Mouse (Mus musculus) liver, postnatal 0 days (tissue): ENCODE data around the gene Iqgap1. TPM values are rescaled to one million over a fixed set of nuclear protein-coding genes. Genes with fewer than 3 reads are reported as not detected.

ENCODE experiments used
- ATAC-seq: fragments of 200-750 bp; cut with Nextera tagmentation; 2 replicates; pipeline ENCODE4 v1.8.0; 2017; ENCODE audit warnings: mild to moderate bottlenecking, moderate library complexity
- DNase-seq: peaks from one replicate; pipeline ENCODE4 v3.0.0-alpha.2; 2016
- H3K27ac ChIP-seq: fragments of 300-500 bp; sonication (generic); 2 replicates; pipeline ENCODE4 v1.5.1; 2014; ENCODE audit warnings: antibody characterized with exemption, moderate library complexity, mild to moderate bottlenecking, low read depth
- H3K27me3 ChIP-seq: fragments of 300-500 bp; sonication (generic); 2 replicates; pipeline ENCODE4 v1.6.1; 2014; ENCODE audit warnings: low read length, control low read depth, mixed read lengths; ENCODE audit not compliant: insufficient read depth
- H3K36me3 ChIP-seq: fragments of 300-500 bp; sonication (generic); replicated peaks from 2 replicates; pipeline ENCODE4 v1.6.1; 2014; ENCODE audit warnings: mild to moderate bottlenecking, control low read depth, low read length, moderate library complexity, mixed read lengths; ENCODE audit not compliant: insufficient read depth
- H3K4me1 ChIP-seq: fragments of 300-500 bp; sonication (generic); 2 replicates; pipeline ENCODE4 v1.6.1; 2014; ENCODE audit warnings: antibody characterized with exemption, mild to moderate bottlenecking, control low read depth; ENCODE audit not compliant: insufficient read depth
- H3K4me2 ChIP-seq: fragments of 300-500 bp; sonication (generic); 2 replicates; pipeline ENCODE4 v1.6.1; 2014; ENCODE audit warnings: low read depth, mild to moderate bottlenecking, low read length, moderate library complexity, mixed read lengths
- H3K4me3 ChIP-seq: fragments of 300-500 bp; sonication (generic); 2 replicates; pipeline ENCODE4 v1.5.1; 2014; ENCODE audit warnings: low read depth, low read length
- H3K9ac ChIP-seq: fragments of 300-500 bp; sonication (generic); replicated peaks from 2 replicates; pipeline ENCODE4 v1.6.1; 2014; ENCODE audit warnings: mild to moderate bottlenecking, moderate library complexity
- H3K9me3 ChIP-seq: fragments of 300-500 bp; sonication (generic); 2 replicates; pipeline ENCODE4 v1.6.1; 2016; ENCODE audit warnings: mild to moderate bottlenecking, control low read depth, low read length, mixed read lengths
- CTCF ChIP-seq: sonication (generic); IDR thresholded peaks from 2 replicates; pipeline ENCODE4 v1.5.1; 2016; ENCODE audit warnings: antibody characterized with exemption, low read depth
- EP300 ChIP-seq: IDR thresholded peaks from 2 replicates; pipeline ENCODE4 v1.6.1; 2016; ENCODE audit warnings: antibody characterized with exemption, low read depth, mild to moderate bottlenecking
- WGBS: fragments of 180-500 bp; shearing (Covaris S2); extraction: QIAGEN DNeasy Blood & Tissue Kit; methylation state at CpG from one replicate; pipeline ENCODE4 v1.1.7; 2014; ENCODE audit not compliant: insufficient replicate concordance; 5-methylcytosine and 5-hydroxymethylcytosine counted together
- polyA plus RNA-seq: library from polyadenylated mRNA; unstranded; fragments of >200 nt; fragmentation: Nextera tagmentation; extraction: Ambion mirVana; gene quantifications from 2 replicates; pipeline ENCODE4 v1.2.1, GENCODE M21; 2015

Iqgap1 gene
- polyA plus RNA-seq, 1 experiment from 2014 or later, result 13.6 TPM

DNA sequence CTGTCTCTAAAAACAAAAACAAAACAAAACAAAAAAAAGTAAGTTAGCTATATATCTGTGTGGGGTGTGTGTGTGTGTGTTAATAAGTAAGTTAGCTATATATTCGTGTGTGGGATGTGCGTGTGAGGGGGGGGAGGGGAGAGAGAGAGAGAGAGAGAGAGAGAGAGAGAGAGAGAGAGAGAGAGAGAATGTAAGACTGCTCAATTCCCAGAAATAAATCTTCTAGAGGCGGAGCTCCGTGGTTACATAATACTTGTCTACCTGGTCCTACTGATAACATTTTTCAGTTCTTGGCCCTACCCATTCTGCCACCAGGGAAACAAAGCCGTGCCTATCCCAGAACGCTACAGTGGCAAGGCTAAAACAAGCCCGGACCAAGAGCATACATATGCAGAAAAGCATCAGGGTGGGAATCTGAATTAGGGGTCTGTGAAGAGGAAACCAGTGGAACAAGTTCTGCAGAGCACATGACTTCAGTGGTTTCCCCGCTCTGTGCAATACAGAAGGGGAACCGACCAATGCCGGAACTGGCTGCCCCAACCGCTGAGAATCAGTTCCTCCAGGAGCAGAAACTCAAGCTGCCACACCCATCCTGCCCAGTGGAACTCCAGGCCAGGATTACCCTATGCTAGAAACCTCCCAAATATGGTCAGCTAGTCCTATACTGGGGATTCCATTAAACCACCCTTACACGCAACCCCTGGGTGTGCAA, 46.7 kb downstream of the Iqgap1 start:
- Histone ChIP-seq H3K4me1 (peaks cover 31% of the 10 kb centered on the region), H3K27me3 (no peaks in the 10 kb centered on the region), H3K4me2 (peak overlapping the region; percentile 34), H3K27ac (peak overlapping the region; percentile 74), H3K4me3 (no peak overlapping the region), H3K36me3 (no peaks in the 10 kb centered on the region), H3K9me3 (no peaks in the 10 kb centered on the region), H3K9ac (no peak overlapping the region)
- TF ChIP-seq CTCF (no peak), EP300 (peak; percentile 61; the same call in 1 of the 2 replicates)
- DNase-seq, result peak; percentile 75
- 24% methylated on average over 12 of the region's 12 CpGs for WGBS
- ATAC-seq, result peak; percentile 62

DNA sequence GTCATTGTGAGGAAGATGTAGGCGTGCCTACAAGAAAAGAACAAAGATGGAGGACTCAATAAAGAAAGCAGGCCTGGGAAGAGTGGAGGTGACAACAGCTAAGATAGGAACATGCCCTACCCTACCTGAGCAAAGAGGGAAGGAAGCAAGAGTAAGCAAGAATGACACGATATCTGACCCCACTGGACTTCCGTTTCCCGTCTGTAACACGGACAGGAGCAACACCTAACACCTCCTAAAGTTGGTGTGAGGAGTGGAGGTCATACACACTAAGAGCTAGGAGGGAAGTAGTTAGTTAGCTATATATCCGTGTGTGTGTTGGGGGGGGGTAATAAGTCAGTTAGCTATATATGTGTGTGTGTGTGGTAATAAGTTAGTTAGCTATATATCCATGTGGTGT, 47.4 kb downstream of the Iqgap1 start:
- WGBS, result 65% methylated on average over 6 of the region's 6 CpGs
- no peak overlapping the region for H3K9ac ChIP-seq
- H3K27ac ChIP-seq, result peak overlapping the region; percentile 74
- H3K4me3 ChIP-seq, result no peak overlapping the region
- H3K4me2 ChIP-seq, result 0 out of 2 replicates have a peak overlapping the region, but pooled peaks have one; percentile 2
- no peaks in the 10 kb centered on the region for H3K27me3 ChIP-seq
- DNase-seq (no peak), ATAC-seq (no peak)
- H3K4me1 ChIP-seq, result peaks cover 23% of the 10 kb centered on the region
- H3K9me3 ChIP-seq, result no peaks in the 10 kb centered on the region
- TF ChIP-seq EP300, result no peak
- TF ChIP-seq CTCF, result no peak
- no peaks in the 10 kb centered on the region for H3K36me3 ChIP-seq

GRCm38 (mm10) chr7:80777151-80777550, 48.6 kb downstream of the Iqgap1 start:
- TF ChIP-seq EP300 (no peak), CTCF (no peak)
- Histone ChIP-seq H3K4me1 (peaks cover 18% of the 10 kb centered on the region), H3K9me3 (no peaks in the 10 kb centered on the region), H3K27ac (no peak overlapping the region), H3K4me2 (no peak overlapping the region), H3K27me3 (no peaks in the 10 kb centered on the region), H3K36me3 (no peaks in the 10 kb centered on the region), H3K4me3 (no peak overlapping the region), H3K9ac (no peak overlapping the region)
- ATAC-seq, result no peak
- whole genome bisulfite sequencing, result 77% methylated on average over 8 of the region's 8 CpGs
- no peak for DNase-seq

DNA sequence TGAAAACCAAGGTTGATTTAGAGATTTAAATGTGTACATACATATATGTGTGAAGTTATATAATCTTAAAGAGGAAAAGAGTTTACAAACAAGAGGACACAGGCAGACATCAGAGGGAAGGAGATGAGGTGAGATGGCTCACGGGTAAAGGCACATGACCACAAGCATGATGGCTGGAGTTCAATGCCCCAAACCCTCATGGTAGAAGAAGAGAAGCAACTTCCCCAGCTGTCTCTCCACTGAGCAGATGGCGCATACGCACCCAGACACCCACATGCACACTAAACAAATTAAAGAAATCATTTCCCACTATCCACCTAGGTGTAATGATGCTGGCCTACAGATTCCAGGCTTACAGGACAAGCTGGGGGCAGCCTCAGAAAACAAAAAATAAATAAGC, 49.7 kb downstream of the Iqgap1 start:
- Histone ChIP-seq H3K9ac (no peak overlapping the region), H3K9me3 (no peaks in the 10 kb centered on the region), H3K27ac (no peak overlapping the region), H3K27me3 (no peaks in the 10 kb centered on the region), H3K4me1 (peaks cover 12% of the 10 kb centered on the region), H3K4me3 (no peak overlapping the region), H3K36me3 (no peaks in the 10 kb centered on the region), H3K4me2 (no peak overlapping the region)
- ATAC-seq (no peak), DNase-seq (no peak)
- TF ChIP-seq EP300 (no peak), CTCF (no peak)
- WGBS, result 78% methylated on average over 3 of the region's 3 CpGs

DNA sequence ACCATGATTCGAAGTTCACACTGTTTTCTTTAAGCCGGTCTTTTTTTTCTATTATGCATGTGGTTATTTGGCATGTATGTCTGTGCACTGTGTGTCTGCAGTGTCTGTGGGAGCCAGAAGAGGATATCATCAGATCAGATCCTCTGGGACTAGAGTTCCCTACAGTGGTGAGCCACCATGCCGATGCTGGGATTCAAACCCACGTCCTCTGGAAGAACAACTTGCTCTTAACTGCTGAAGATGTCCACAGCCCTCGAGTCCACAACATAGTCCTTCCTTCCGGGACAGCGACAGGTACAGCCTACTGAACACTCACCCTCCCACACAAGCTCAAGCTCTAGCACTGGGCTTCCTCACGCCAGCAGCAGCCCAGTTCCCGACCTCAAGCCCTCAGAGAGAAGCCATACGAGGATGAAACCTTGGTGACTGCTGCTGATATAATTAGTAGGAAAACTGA, 50.3 kb downstream of the Iqgap1 start:
- H3K9me3 ChIP-seq, result no peaks in the 10 kb centered on the region
- ATAC-seq (no peak), DNase-seq (no peak)
- TF ChIP-seq CTCF, result no peak
- no peak for TF ChIP-seq EP300
- H3K27me3 ChIP-seq, result no peaks in the 10 kb centered on the region
- WGBS, result 71% methylated on average over 10 of the region's 10 CpGs
- 0 out of 2 replicates have a peak overlapping the region, but pooled peaks have one; percentile 40 for H3K27ac ChIP-seq
- peaks cover 12% of the 10 kb centered on the region for H3K4me1 ChIP-seq
- H3K4me3 ChIP-seq, result no peak overlapping the region
- no peak overlapping the region for H3K9ac ChIP-seq
- no peak overlapping the region for H3K4me2 ChIP-seq
- no peaks in the 10 kb centered on the region for H3K36me3 ChIP-seq

- H3K4me2 ChIP-seq, result no peak overlapping the region
Measured at GRCm38 (mm10) chr7:80774615-80775447, 50.9 kb downstream of the Iqgap1 start.

More at GRCm38 (mm10) chr7:80774615-80775447, 50.9 kb downstream of the Iqgap1 start:
- Histone ChIP-seq H3K9me3 (no peaks in the 10 kb centered on the region), H3K27ac (0 out of 2 replicates have a peak overlapping the region, but pooled peaks have one; percentile 40), H3K27me3 (no peaks in the 10 kb centered on the region), H3K36me3 (no peaks in the 10 kb centered on the region), H3K9ac (no peak overlapping the region), H3K4me1 (peaks cover 12% of the 10 kb centered on the region), H3K4me3 (no peak overlapping the region)
- ATAC-seq (no peak), DNase-seq (no peak)
- 83% methylated on average over 15 of the region's 15 CpGs for WGBS
- TF ChIP-seq EP300, result no peak
- no peak for TF ChIP-seq CTCF
